Mouse (Mus musculus) kidney, adult 9 months (tissue): ENCODE measurements at regions not wholly inside any gene's neighbourhood (a gene's known extent, or its start where the extent isn't known, plus 50 kb on each side); places are given as distances from the start of the nearest gene placed in this dataset.

Source experiments
- DNase-seq: peaks from one replicate; pipeline ENCODE4 v3.0.0; 2022

DNA sequence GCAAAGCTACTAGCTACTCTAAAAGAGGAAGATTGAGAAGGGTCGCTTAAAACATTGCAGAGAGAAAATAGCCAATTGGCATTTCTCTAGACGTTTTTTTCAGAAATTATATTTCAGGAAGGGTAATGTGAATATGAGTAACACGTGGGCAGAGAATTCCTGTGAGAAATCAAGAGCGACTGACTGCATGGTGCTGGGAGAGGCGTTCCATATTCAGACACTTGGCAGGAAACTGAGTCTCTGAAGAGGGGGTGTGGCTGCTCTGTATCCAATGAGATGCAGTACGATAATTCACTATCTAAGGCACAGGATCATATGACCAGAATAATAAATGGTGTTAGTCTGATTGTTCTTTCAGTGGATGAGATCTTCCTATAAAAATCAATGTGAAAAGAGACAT lies 252.5 kb downstream of the Pcdh18 start:
- no peak for DNase-seq

DNA sequence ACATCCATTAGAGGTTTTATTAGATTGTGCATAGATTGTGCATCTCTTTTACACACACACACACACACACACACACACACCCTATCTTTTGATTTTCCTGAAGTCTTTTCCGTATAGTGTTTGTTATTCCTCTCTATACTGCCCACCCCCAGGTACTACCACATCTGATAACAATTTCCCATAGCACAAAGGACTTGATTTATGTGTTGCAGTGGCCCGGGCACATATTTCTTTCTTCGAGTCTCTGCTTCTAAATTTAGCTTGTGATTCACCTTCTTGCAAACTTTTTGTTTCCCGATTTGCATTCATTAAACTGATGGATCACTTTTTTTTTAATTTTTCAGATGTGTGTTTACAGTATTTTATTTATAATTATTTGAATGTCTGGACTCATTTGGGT lies 254.8 kb downstream of the Pcdh18 start:
- no peak for DNase-seq

DNA sequence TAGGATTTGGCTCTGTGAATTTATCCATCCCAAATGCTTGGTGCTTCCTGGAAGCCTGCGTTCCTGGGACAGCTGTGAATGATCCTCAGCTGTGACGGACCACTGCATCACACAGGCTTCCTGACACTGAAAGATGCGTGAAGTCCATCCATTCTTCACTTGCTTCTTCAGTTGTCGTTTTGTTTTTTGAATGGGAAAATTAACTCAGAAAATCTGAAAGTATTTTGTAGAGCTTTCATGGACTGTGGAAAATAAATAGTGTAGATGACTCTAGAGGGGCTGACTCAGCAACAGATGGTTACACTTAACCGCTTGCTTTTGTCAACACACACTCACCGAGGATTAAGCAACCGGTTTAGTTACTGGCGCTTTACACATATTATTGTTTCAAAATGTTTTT lies 272.0 kb downstream of the Pcdh18 start:
- DNase-seq, result no peak
